Mouse (Mus musculus) ES-Bruce4 (cell line): ENCODE measurements around the gene Bpgm.

Source experiments
- CTCF ChIP-seq: IDR thresholded peaks from one replicate; pipeline ENCODE4 v1.8.1; 2011; ENCODE audit warnings: low read depth, low read length
- EP300 ChIP-seq: IDR thresholded peaks from 2 replicates; pipeline ENCODE4 v1.6.1; 2011; ENCODE audit warnings: low read depth, low read length; ENCODE audit not compliant: insufficient read depth
- POLR2A ChIP-seq: IDR thresholded peaks from one replicate; pipeline ENCODE4 v1.8.1; 2011; ENCODE audit warnings: low read length; ENCODE audit not compliant: insufficient read depth

- TF ChIP-seq POLR2A (no peak), CTCF (peak; percentile 89), EP300 (no peak)
Measured at GRCm38 (mm10) chr6:34549017-34549416, 73.0 kb downstream of the Bpgm start.
